9 mouse cellular contexts compared by ENCODE assay signal in the genomic region with DNA sequence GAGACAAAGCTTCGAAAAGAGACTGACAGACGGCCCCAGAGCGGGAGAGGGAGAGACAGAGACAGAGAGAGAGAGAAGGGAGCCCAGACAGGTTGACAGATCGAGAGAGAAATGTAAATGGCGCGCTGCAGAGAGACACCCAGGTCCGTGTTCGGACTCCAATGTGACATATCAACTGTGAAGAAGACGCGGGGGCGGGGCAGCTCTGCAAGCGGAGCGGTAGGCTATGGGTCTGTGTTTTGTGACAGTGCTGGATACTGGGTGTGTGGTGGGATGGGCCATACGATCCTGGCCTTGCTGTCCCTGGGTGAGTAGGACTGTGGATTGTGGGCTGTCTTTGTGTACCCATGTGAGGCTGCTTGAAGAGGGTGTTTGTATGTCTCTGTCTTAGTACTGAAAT. TPM values are rescaled to one million over a fixed set of nuclear protein-coding genes. Genes with fewer than 3 reads are reported as not detected.
DNase-seq lines count a peak whose midpoint lies in the region; ATAC-seq and TF ChIP-seq lines count a peak whose summit lies in the region.
"Had no signal": no experiment of that assay in that cellular context is flagged by ENCODE, and none has a peak within 500 bp of the region (broad histone marks: within the 10 kb centered on the region; RNA-seq: fewer than 3 reads in every experiment).

No protein-coding gene starts in this region.

- H3K9me3 ChIP-seq in heart, embryonic 15.5 days (replicated peaks), result no peaks in the 10 kb centered on the region
- H3K9me3 ChIP-seq in MEL (replicated peaks; ENCODE audit: insufficient read depth, low read length), result no peaks in the 10 kb centered on the region
- no peaks in the 10 kb centered on the region for H3K9me3 ChIP-seq in embryonic facial prominence, embryonic 15.5 days (replicated peaks)
- no peaks in the 10 kb centered on the region for H3K9me3 ChIP-seq in liver, embryonic 16.5 days (replicated peaks; ENCODE audit: control insufficient read depth, low read length)

- no peak for DNase-seq in heart, postnatal 36 days
- DNase-seq in MEL (ENCODE audit: low read depth, low spot score), result no peak
- no peak for DNase-seq in cerebellum, adult 11-12 months
- no peak for DNase-seq in right cerebral cortex, postnatal 10 days (ENCODE audit: low spot score in 2 of 2)

- no peak overlapping the region for H3K27ac ChIP-seq in heart, embryonic 15.5 days
- H3K27ac ChIP-seq in MEL (ENCODE audit: control insufficient read depth, low read depth, low read length), result no peak overlapping the region
- H3K27ac ChIP-seq in embryonic facial prominence, embryonic 15.5 days (replicated peaks), result no peak overlapping the region
- no peak overlapping the region for H3K27ac ChIP-seq in liver, embryonic 16.5 days (ENCODE audit: low read length)

- H3K79me2 ChIP-seq in MEL (ENCODE audit: control insufficient read depth, insufficient read depth, low read length, poor library complexity), result peaks cover 1% of the 10 kb centered on the region; the same call in 1 of the 2 replicates

- TF ChIP-seq EP300 in MEL (IDR thresholded peaks at IDR 0.05; ENCODE audit: low read depth in 1 of 2, low read length in 2 of 2), result no peak

- peaks cover 99% of the 10 kb centered on the region for H3K27me3 ChIP-seq in heart, embryonic 15.5 days
- H3K27me3 ChIP-seq in MEL (ENCODE audit: control insufficient read depth in 1 of 2, insufficient read depth in 2 of 2, low read length in 2 of 2), result no peaks in the 10 kb centered on the region
- peaks cover 96% of the 10 kb centered on the region for H3K27me3 ChIP-seq in embryonic facial prominence, embryonic 15.5 days
- peaks cover 95% of the 10 kb centered on the region for H3K27me3 ChIP-seq in liver, embryonic 16.5 days (ENCODE audit: control insufficient read depth, insufficient read depth, low read depth, low read length)

- intact Hi-C loops in heart, postnatal 36 days (cut with DNase I), result loop anchor here (2.0 kb wide), 1 partner anchor 38 kb away; no protein-coding TSS in a partner anchor

- H3K4me2 ChIP-seq in heart, embryonic 15.5 days, result peak overlapping the region; percentile 58
- no peak overlapping the region; the same call in 1 of the 2 replicates for H3K4me2 ChIP-seq in embryonic facial prominence, embryonic 15.5 days (replicated peaks)
- H3K4me2 ChIP-seq in liver, embryonic 16.5 days (ENCODE audit: low read depth, low read length), result peak overlapping the region; percentile 37

- no peak for TF ChIP-seq POLR2A in MEL (IDR thresholded peaks at IDR 0.05; ENCODE audit: control insufficient read depth in 1 of 2, insufficient read depth in 1 of 2, low read depth in 1 of 2, low read length in 2 of 2, poor library complexity in 1 of 2)

- ATAC-seq in heart, embryonic 15.5 days (replicated peaks; ENCODE audit: insufficient number of reproducible peaks, insufficient read depth, low FRiP score, low read depth), result no peak
- ATAC-seq in embryonic facial prominence, embryonic 15.5 days (ENCODE audit: insufficient number of reproducible peaks, low FRiP score, low TSS enrichment, low read depth), result no peak
- no peak for ATAC-seq in liver, embryonic 16.5 days (ENCODE audit: low read depth)

- no peaks in the 10 kb centered on the region for H3K36me3 ChIP-seq in heart, embryonic 15.5 days
- peaks cover 0 to 7% of the 10 kb centered on the region in 2 experiments; a peak in 2 of 4 replicates for H3K36me3 ChIP-seq in MEL (ENCODE audit: control insufficient read depth in 1 of 2, insufficient read depth in 2 of 2, low read length in 2 of 2)
- no peaks in the 10 kb centered on the region for H3K36me3 ChIP-seq in embryonic facial prominence, embryonic 15.5 days
- H3K36me3 ChIP-seq in liver, embryonic 16.5 days (ENCODE audit: control insufficient read depth, insufficient read depth), result no peaks in the 10 kb centered on the region

- peak overlapping the region; percentile 34; the same call in 1 of the 2 replicates for H3K4me3 ChIP-seq in heart, embryonic 15.5 days
- peak overlapping the region; percentile 35 to 56; a peak in 3 of 4 replicates for H3K4me3 ChIP-seq in MEL (ENCODE audit: control insufficient read depth in 1 of 2, insufficient read depth in 1 of 2, low read depth in 2 of 2, low read length in 2 of 2)
- H3K4me3 ChIP-seq in embryonic facial prominence, embryonic 15.5 days (replicated peaks), result 0 out of 2 replicates have a peak overlapping the region, but pooled peaks have one; percentile 36
- H3K4me3 ChIP-seq in liver, embryonic 16.5 days (ENCODE audit: low read depth, low read length), result no peak overlapping the region
- H3K4me3 ChIP-seq: erythroblast, embryonic 14.5 days had no signal

- 15% methylated on average over 14 of the region's 14 CpGs for WGBS in heart, embryonic 15.5 days
- WGBS in embryonic facial prominence, embryonic 15.5 days, result 16% methylated on average over 14 of the region's 14 CpGs
- WGBS in liver, embryonic 16.5 days (ENCODE audit: insufficient replicate concordance), result 6% methylated on average over 14 of the region's 14 CpGs

- TF ChIP-seq RAD21 in MEL (IDR thresholded peaks at IDR 0.05; ENCODE audit: low read depth, low read length), result no peak

- peaks cover 36% of the 10 kb centered on the region for H3K4me1 ChIP-seq in heart, embryonic 15.5 days (replicated peaks)
- H3K4me1 ChIP-seq in MEL (ENCODE audit: control insufficient read depth in 1 of 2, insufficient read depth in 2 of 2, low read length in 2 of 2), result peaks cover 0 to 8% of the 10 kb centered on the region in 2 experiments; a peak in 2 of 4 replicates
- H3K4me1 ChIP-seq in embryonic facial prominence, embryonic 15.5 days, result peaks cover 29% of the 10 kb centered on the region
- H3K4me1 ChIP-seq in liver, embryonic 16.5 days (ENCODE audit: control insufficient read depth, low read depth, low read length), result peaks cover 14% of the 10 kb centered on the region

- no peak overlapping the region for H3K9ac ChIP-seq in heart, embryonic 15.5 days
- H3K9ac ChIP-seq in MEL (ENCODE audit: control insufficient read depth, low read depth, low read length, poor library complexity, severe bottlenecking), result no peak overlapping the region
- H3K9ac ChIP-seq in embryonic facial prominence, embryonic 15.5 days, result no peak overlapping the region
- no peak overlapping the region for H3K9ac ChIP-seq in liver, embryonic 16.5 days (ENCODE audit: low read depth, low read length)

- TF ChIP-seq CTCF in MEL (IDR thresholded peaks at IDR 0.05 in 2 of 3, conservative IDR thresholded peaks at IDR 0.05 in 1 of 3; ENCODE audit: control insufficient read depth in 1 of 3, insufficient read depth in 1 of 3, low read depth in 2 of 3, low read length in 3 of 3, poor library complexity in 1 of 3, severe bottlenecking in 1 of 3), result no peak

TF ChIP-seq in MEL, 35 proteins besides CTCF, POLR2A, EP300 and RAD21 (continues in another document):
- no peak for TF ChIP-seq GABPA (IDR thresholded peaks at IDR 0.05; ENCODE audit: low read depth, low read length)
- no peak for TF ChIP-seq HCFC1 (IDR thresholded peaks at IDR 0.05; ENCODE audit: low read depth, low read length)
- TF ChIP-seq CHD1 (IDR thresholded peaks at IDR 0.05; ENCODE audit: low read depth, low read length), result no peak

RNA-seq across cellular contexts. Expression of gene C1ql4, which starts 1.5 kb away (rescaled TPM):
- 0.15 and 0.26 TPM in 2 replicates for polyA plus RNA-seq in heart, embryonic 15.5 days (2015; fragmentation: Nextera tagmentation; extraction: Ambion mirVana)
- not detected for total RNA-seq in heart, postnatal 36 days (2021)
- total RNA-seq in MEL (2012; rRNA removed), result 0.15 TPM in 1 of 2 replicates, not detected in the other
- under 1 TPM in 1 of 2 experiments, not detected in 1; 0.08 TPM for polyA plus RNA-seq in MEL (2012; ENCODE audit: insufficient read depth in 1 of 2, insufficient read length in 2 of 2, low read depth in 1 of 2, low replicate concordance in 2 of 2, missing spikeins in 1 of 2)
- polyA plus RNA-seq in embryonic facial prominence, embryonic 15.5 days (2015; fragmentation: Nextera tagmentation; extraction: Ambion mirVana), result 0.17 TPM in 1 of 2 replicates, not detected in the other
- polyA plus RNA-seq in liver, embryonic 16.5 days (2015; fragmentation: Nextera tagmentation; extraction: Ambion mirVana), result not detected in 2 replicates
- total RNA-seq: left cerebral cortex, postnatal 14 days had no signal
- polyA plus RNA-seq: erythroblast, embryonic 14.5 days had no signal

RNA-seq across cellular contexts. Expression of gene Dnajc22, which starts 3.9 kb away (rescaled TPM):
- polyA plus RNA-seq in heart, embryonic 15.5 days (2015; fragmentation: Nextera tagmentation; extraction: Ambion mirVana), result 0.55 and 1.0 TPM in 2 replicates
- under 1 TPM; 0.22 to 0.36 TPM for total RNA-seq in heart, postnatal 36 days (2021)
- total RNA-seq in MEL (2012; rRNA removed), result 3.2 TPM in 2 replicates
- polyA plus RNA-seq in MEL (2012; ENCODE audit: insufficient read depth in 1 of 2, insufficient read length in 2 of 2, low read depth in 1 of 2, low replicate concordance in 2 of 2, missing spikeins in 1 of 2), result 1 to 10 TPM in 1 of 2 experiments, not detected in 1; 5.3 TPM
- 0.28 and 0.64 TPM in 2 replicates for polyA plus RNA-seq in embryonic facial prominence, embryonic 15.5 days (2015; fragmentation: Nextera tagmentation; extraction: Ambion mirVana)
- 18.5 and 19.2 TPM in 2 replicates for polyA plus RNA-seq in liver, embryonic 16.5 days (2015; fragmentation: Nextera tagmentation; extraction: Ambion mirVana)
- total RNA-seq: left cerebral cortex, postnatal 14 days had no signal

RNA-seq across cellular contexts. Expression of gene Troap, which starts 14.7 kb away (rescaled TPM):
- polyA plus RNA-seq in heart, embryonic 15.5 days (2015; fragmentation: Nextera tagmentation; extraction: Ambion mirVana), result 26.8 and 27.9 TPM in 2 replicates
- total RNA-seq in heart, postnatal 36 days (2021), result under 1 TPM; 0.33 to 0.49 TPM
- 24.3 and 25.8 TPM in 2 replicates for total RNA-seq in MEL (2012; rRNA removed)
- 10 to 100 TPM in 1 of 2 experiments, not detected in 1; 70.2 TPM for polyA plus RNA-seq in MEL (2012; ENCODE audit: insufficient read depth in 1 of 2, insufficient read length in 2 of 2, low read depth in 1 of 2, low replicate concordance in 2 of 2, missing spikeins in 1 of 2)
- polyA plus RNA-seq in embryonic facial prominence, embryonic 15.5 days (2015; fragmentation: Nextera tagmentation; extraction: Ambion mirVana), result 27.1 TPM in 2 replicates
- polyA plus RNA-seq in liver, embryonic 16.5 days (2015; fragmentation: Nextera tagmentation; extraction: Ambion mirVana), result 13.3 and 15.2 TPM in 2 replicates

RNA-seq across cellular contexts. Expression of gene Prph, which starts 34.1 kb away (rescaled TPM):
- polyA plus RNA-seq in heart, embryonic 15.5 days (2015; fragmentation: Nextera tagmentation; extraction: Ambion mirVana), result 1.1 and 12.9 TPM in 2 replicates
- total RNA-seq in heart, postnatal 36 days (2021), result under 1 TPM; 0.14 to 0.94 TPM
- not detected in 2 replicates for total RNA-seq in MEL (2012; rRNA removed)
- not detected for polyA plus RNA-seq in MEL (2012; ENCODE audit: insufficient read depth in 1 of 2, insufficient read length in 2 of 2, low read depth in 1 of 2, low replicate concordance in 2 of 2, missing spikeins in 1 of 2)
- 8.8 and 9.9 TPM in 2 replicates for polyA plus RNA-seq in embryonic facial prominence, embryonic 15.5 days (2015; fragmentation: Nextera tagmentation; extraction: Ambion mirVana)
- 0.86 and 1.1 TPM in 2 replicates for polyA plus RNA-seq in liver, embryonic 16.5 days (2015; fragmentation: Nextera tagmentation; extraction: Ambion mirVana)
- polyA plus RNA-seq: erythroblast, embryonic 14.5 days had no signal

RNA-seq across cellular contexts. Expression of gene Spats2, which starts 36.6 kb away (rescaled TPM):
- 27.3 and 28.7 TPM in 2 replicates for polyA plus RNA-seq in heart, embryonic 15.5 days (2015; fragmentation: Nextera tagmentation; extraction: Ambion mirVana)
- 1 to 10 TPM; 6.6 to 7.9 TPM for total RNA-seq in heart, postnatal 36 days (2021)
- total RNA-seq in MEL (2012; rRNA removed), result 8.2 and 12.0 TPM in 2 replicates
- polyA plus RNA-seq in MEL (2012; ENCODE audit: insufficient read depth in 1 of 2, insufficient read length in 2 of 2, low read depth in 1 of 2, low replicate concordance in 2 of 2, missing spikeins in 1 of 2), result 10 to 100 TPM in 1 of 2 experiments, not detected in 1; 24.5 TPM
- 36.7 and 37.0 TPM in 2 replicates for polyA plus RNA-seq in embryonic facial prominence, embryonic 15.5 days (2015; fragmentation: Nextera tagmentation; extraction: Ambion mirVana)
- 5.5 and 6.0 TPM in 2 replicates for polyA plus RNA-seq in liver, embryonic 16.5 days (2015; fragmentation: Nextera tagmentation; extraction: Ambion mirVana)
